Mouse (Mus musculus) right cerebral cortex, postnatal 4 days (tissue): ENCODE data around the gene Metrn.
A peak's percentile ranks its signal among the peaks of the same experiment; 100 is the strongest.

Experiments used
- DNase-seq: peaks from one replicate; pipeline ENCODE4 v3.0.0-alpha.2; 2022

The Metrn gene

GRCm38 (mm10) chr17:25796951-25797369 is at the start of gene Metrn:
Metrn (minus strand) TSS chr17:25797136.
- peak; percentile 78 for DNase-seq

- DNase-seq, result peak; percentile 91
Measured at GRCm38 (mm10) chr17:25844396-25844901, 47.5 kb upstream of the Metrn start, which contains the start of gene Rhot2. Rhot2 (minus strand) TSS chr17:25844851.

- no peak for DNase-seq
Measured at GRCm38 (mm10) chr17:25843636-25844395, 46.9 kb upstream of the Metrn start.

GRCm38 (mm10) chr17:25843122-25843521 is 46.2 kb upstream of the Metrn start:
- no peak for DNase-seq

- DNase-seq, result no peak
Measured at GRCm38 (mm10) chr17:25842509-25842908, 45.6 kb upstream of the Metrn start.

- DNase-seq, result no peak
Measured at GRCm38 (mm10) chr17:25841117-25841880, 44.4 kb upstream of the Metrn start, which contains the start of gene Gm20683. Gm20683 (minus strand) TSS chr17:25841763.

- DNase-seq, result no peak
Measured at GRCm38 (mm10) chr17:25840519-25840918, 43.6 kb upstream of the Metrn start.

- DNase-seq, result no peak
Measured at GRCm38 (mm10) chr17:25839455-25840235, 42.7 kb upstream of the Metrn start.

GRCm38 (mm10) chr17:25838904-25839303 is 42.0 kb upstream of the Metrn start:
- DNase-seq, result no peak

GRCm38 (mm10) chr17:25837533-25837932 is 40.6 kb upstream of the Metrn start:
- DNase-seq, result no peak

GRCm38 (mm10) chr17:25837076-25837410 is 40.1 kb upstream of the Metrn start, which contains the start of gene Rhbdl1:
Rhbdl1 (minus strand) TSS chr17:25837295.
- peak; percentile 89 for DNase-seq

- no peak for DNase-seq
Measured at GRCm38 (mm10) chr17:25836397-25837075, 39.6 kb upstream of the Metrn start.

GRCm38 (mm10) chr17:25835816-25836215 is 38.9 kb upstream of the Metrn start:
- DNase-seq, result no peak

GRCm38 (mm10) chr17:25835301-25835700 is 38.4 kb upstream of the Metrn start:
- no peak for DNase-seq

- no peak for DNase-seq
Measured at GRCm38 (mm10) chr17:25834595-25835222, 37.8 kb upstream of the Metrn start.

GRCm38 (mm10) chr17:25833961-25834594 is 37.1 kb upstream of the Metrn start:
- no peak for DNase-seq

- DNase-seq, result peak; percentile 78
Measured at GRCm38 (mm10) chr17:25833291-25833663, 36.3 kb upstream of the Metrn start, which contains the start of gene Stub1. Stub1 (minus strand) TSS chr17:25833404.

GRCm38 (mm10) chr17:25832436-25833290 is 35.7 kb upstream of the Metrn start:
- peak; percentile 96 for DNase-seq

- DNase-seq, result no peak
Measured at GRCm38 (mm10) chr17:25831451-25832281, 34.7 kb upstream of the Metrn start.
